Mouse (Mus musculus) MEL (cell line): ENCODE results near the gene Scgb2b19. TPM values are rescaled to one million over a fixed set of nuclear protein-coding genes. Genes with fewer than 3 reads are reported as not detected.
"Not testable (repeated sequence)": the region's sequence is repeated elsewhere in the genome, so short reads cannot be mapped to it uniquely, and the experiment has no call there.

Experiments
- DNase-seq: peaks from one replicate; pipeline ENCODE4 v3.0.0; 2011; ENCODE audit warnings: low read depth, low spot score
- H3K27ac ChIP-seq: 2 replicates; pipeline ENCODE4 v1.5.1; 2012; ENCODE audit warnings: low read depth, mild to moderate bottlenecking, control low read depth, low read length, moderate library complexity; ENCODE audit not compliant: control insufficient read depth
- H3K27me3 ChIP-seq, 2 experiments: fragments of 150-350 bp in 1 of 2; sonication (generic) in 1 of 2; 2 replicates each; pipeline ENCODE4 v1.6.1; 2012; ENCODE audit warnings: low read length in 2 of 2, mild to moderate bottlenecking in 2 of 2, improper control_type of control experiment in 1 of 2, moderate library complexity in 1 of 2; ENCODE audit not compliant: insufficient read depth in 2 of 2, control insufficient read depth in 1 of 2
- H3K36me3 ChIP-seq, 2 experiments: 2 replicates each; pipeline ENCODE4 v1.6.1; 2012 to 2014; ENCODE audit warnings: low read length in 2 of 2, improper control_type of control experiment in 1 of 2, inconsistent platforms in 1 of 2, mild to moderate bottlenecking in 1 of 2; ENCODE audit not compliant: insufficient read depth in 2 of 2, control insufficient read depth in 1 of 2
- H3K4me1 ChIP-seq, 2 experiments: fragments of 150-350 bp in 1 of 2; sonication (generic) in 1 of 2; 2 replicates each; pipeline ENCODE4 v1.6.1; 2012; ENCODE audit warnings: low read length in 2 of 2, improper control_type of control experiment in 1 of 2, mild to moderate bottlenecking in 1 of 2; ENCODE audit not compliant: insufficient read depth in 2 of 2, control insufficient read depth in 1 of 2
- H3K4me3 ChIP-seq, 2 experiments: fragments of 150-350 bp in 1 of 2; sonication (generic) in 1 of 2; 2 replicates each; pipeline ENCODE4 v1.5.1; 2012; ENCODE audit warnings: low read depth in 2 of 2, low read length in 2 of 2, mild to moderate bottlenecking in 2 of 2, moderate library complexity in 2 of 2, control low read depth in 1 of 2, improper control_type of control experiment in 1 of 2; ENCODE audit not compliant: control insufficient read depth in 1 of 2, insufficient read depth in 1 of 2
- H3K79me2 ChIP-seq: 2 replicates; pipeline ENCODE4 v1.6.1; 2012; ENCODE audit warnings: mild to moderate bottlenecking, low read length, moderate library complexity; ENCODE audit not compliant: control insufficient read depth, poor library complexity, insufficient read depth
- H3K9ac ChIP-seq: 2 replicates; pipeline ENCODE4 v1.6.1; 2012; ENCODE audit warnings: low read depth, mild to moderate bottlenecking, control low read depth, low read length, moderate library complexity; ENCODE audit not compliant: control insufficient read depth, poor library complexity, severe bottlenecking
- H3K9me3 ChIP-seq: fragments of 150-350 bp; sonication (generic); replicated peaks from 2 replicates; pipeline ENCODE4 v1.6.1; 2012; ENCODE audit warnings: mild to moderate bottlenecking, low read length, improper control_type of control experiment, moderate library complexity; ENCODE audit not compliant: insufficient read depth
- polyA plus RNA-seq, 2 experiments: library from polyadenylated mRNA; stranded (reverse) in 1 of 2; unstranded in 1 of 2; fragments of >175 nt in 1 of 2; fragments of >200 nt in 1 of 2; gene quantifications; 2 replicates each; pipeline versions ENCODE4 v1.2.1 to v1.2.4; 2012; ENCODE audit warnings: low replicate concordance in 2 of 2, low read depth in 1 of 2; ENCODE audit not compliant: insufficient read length in 2 of 2, insufficient read depth in 1 of 2, missing spikeins in 1 of 2
- total RNA-seq: library from RNA; depleted of rRNA; stranded (reverse); fragments of 300-350 nt; gene quantifications from 2 replicates; pipeline ENCODE4 v1.2.3, GENCODE M21; 2012; rRNA removed

The Scgb2b19 gene
- total RNA-seq (not detected in 2 replicates), polyA plus RNA-seq (not detected)

DNA sequence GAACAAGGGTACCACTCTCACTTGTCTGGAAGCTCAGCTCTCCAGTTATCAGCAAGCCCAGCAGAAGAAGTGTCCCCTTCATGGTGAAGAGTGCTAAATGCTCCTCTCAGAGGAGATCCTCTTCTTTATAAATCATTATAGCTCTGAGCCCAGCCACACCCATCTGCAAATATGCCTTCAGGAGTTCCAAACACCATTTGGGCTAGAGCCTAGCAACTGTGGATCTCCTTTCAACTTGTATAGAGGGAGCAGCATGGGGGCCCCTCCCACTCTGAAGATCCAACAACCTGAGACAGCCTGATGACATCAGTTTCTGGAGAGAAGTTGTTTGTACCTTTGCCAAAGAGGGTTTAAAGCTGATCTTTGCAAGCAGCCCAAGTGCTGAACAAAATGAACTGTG, at the start of gene Scgb2b19:
Scgb2b19 (minus strand) TSS at position 101 of the 400 bp plus-strand sequence.
- not testable (repeated sequence) for DNase-seq, H3K27ac ChIP-seq, H3K79me2 ChIP-seq, H3K9me3 ChIP-seq, H3K27me3 ChIP-seq, H3K36me3 ChIP-seq, H3K4me1 ChIP-seq, H3K4me3 ChIP-seq, H3K9ac ChIP-seq

DNA sequence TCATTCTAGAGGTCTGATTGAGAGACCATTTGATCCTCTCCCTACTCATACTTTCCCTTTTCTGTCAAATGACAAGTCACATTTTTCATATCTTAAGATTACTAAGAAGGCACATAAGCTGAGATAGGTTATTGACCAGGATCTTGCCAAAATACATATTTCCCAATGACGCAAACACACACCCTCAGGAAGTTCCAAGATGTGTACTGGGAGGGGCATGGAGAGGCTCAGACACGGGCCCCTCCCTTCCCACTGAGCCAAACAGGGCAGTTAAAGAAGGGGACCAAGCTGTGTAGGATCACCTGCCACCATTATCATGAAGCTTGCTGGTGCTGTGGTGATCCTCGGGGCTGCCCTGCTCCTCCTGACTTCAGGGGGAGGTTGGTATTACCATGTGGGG, 6.9 kb upstream of the Scgb2b19 start, which contains the start of gene Scgb1b19:
Scgb1b19 (plus strand) TSS at position 301 of the 400 bp plus-strand sequence.
- H3K9ac ChIP-seq, H3K9me3 ChIP-seq, H3K27me3 ChIP-seq, DNase-seq, H3K27ac ChIP-seq, H3K79me2 ChIP-seq, H3K4me1 ChIP-seq, H3K36me3 ChIP-seq, H3K4me3 ChIP-seq: not testable (repeated sequence)

Other genes starting within 250 kb of the Scgb2b19 start
- gene Scgb2b17, start 223.8 kb downstream of the Scgb2b19 start, total RNA-seq, result not detected in 2 replicates
- not detected for gene Scgb2b17, start 223.8 kb downstream of the Scgb2b19 start, polyA plus RNA-seq
- not detected in 2 replicates for gene Scgb1b17, start 216.9 kb downstream of the Scgb2b19 start, total RNA-seq
- gene Scgb1b17, start 216.9 kb downstream of the Scgb2b19 start, polyA plus RNA-seq, result not detected
- not detected in 2 replicates for gene Scgb2b18, start 106.5 kb downstream of the Scgb2b19 start, total RNA-seq
- gene Scgb2b18, start 106.5 kb downstream of the Scgb2b19 start, polyA plus RNA-seq, result not detected
- not detected in 2 replicates for gene Scgb1b18, start 94.8 kb downstream of the Scgb2b19 start, total RNA-seq
- not detected for gene Scgb1b18, start 94.8 kb downstream of the Scgb2b19 start, polyA plus RNA-seq
- gene Scgb1b19, start 7.0 kb upstream of the Scgb2b19 start, total RNA-seq, result not detected in 2 replicates
- not detected for gene Scgb1b19, start 7.0 kb upstream of the Scgb2b19 start, polyA plus RNA-seq
- gene Scgb2b20, start 86.0 kb upstream of the Scgb2b19 start, total RNA-seq, result not detected in 2 replicates
- gene Scgb2b20, start 86.0 kb upstream of the Scgb2b19 start, polyA plus RNA-seq, result not detected
- not detected in 2 replicates for gene Scgb1b20, start 92.9 kb upstream of the Scgb2b19 start, total RNA-seq
- not detected for gene Scgb1b20, start 92.9 kb upstream of the Scgb2b19 start, polyA plus RNA-seq
- gene Scgb2b21, start 240.1 kb upstream of the Scgb2b19 start, total RNA-seq, result not detected in 2 replicates
- not detected for gene Scgb2b21, start 240.1 kb upstream of the Scgb2b19 start, polyA plus RNA-seq